Mouse (Mus musculus) G1E (cell line): ENCODE results near the gene Filip1l. TPM values are rescaled to one million over a fixed set of nuclear protein-coding genes. Genes with fewer than 3 reads are reported as not detected.

Experiments used
- ATAC-seq: 2 replicates; pipeline ENCODE4 v1.8.0; 2016; ENCODE audit warnings: mild to moderate bottlenecking; ENCODE audit not compliant: insufficient number of reproducible peaks, poor library complexity, low FRiP score, severe bottlenecking; ENCODE audit errors: extremely low read depth
- DNase-seq: peaks from one replicate; pipeline ENCODE4 v3.0.0; 2012; ENCODE audit warnings: low spot score
- H3K27me3 ChIP-seq: 2 replicates; pipeline ENCODE4 v1.6.1; 2012; ENCODE audit warnings: mild to moderate bottlenecking, low read length, inconsistent platforms; ENCODE audit not compliant: insufficient read depth
- H3K36me3 ChIP-seq: replicated peaks from 2 replicates; pipeline ENCODE3; 2012; ENCODE audit warnings: mild to moderate bottlenecking, inconsistent platforms
- H3K4me1 ChIP-seq: 2 replicates; pipeline ENCODE4 v1.6.1; 2012; ENCODE audit warnings: low read depth, low read length, inconsistent platforms, mixed read lengths; ENCODE audit not compliant: insufficient read depth
- H3K4me3 ChIP-seq: 2 replicates; pipeline ENCODE4 v1.5.1; 2012; ENCODE audit warnings: low read depth, mild to moderate bottlenecking, inconsistent platforms, low read length, moderate library complexity, mixed read lengths
- H3K9me3 ChIP-seq: replicated peaks from 2 replicates; pipeline ENCODE4 v1.6.1; 2012; ENCODE audit warnings: inconsistent platforms
- CTCF ChIP-seq: IDR thresholded peaks from 2 replicates; pipeline ENCODE4 v1.5.1; 2012; ENCODE audit warnings: low read depth, low read length, inconsistent platforms, mixed read lengths
- GATA1 ChIP-seq: IDR thresholded peaks from 2 replicates; pipeline ENCODE4 v1.6.1; 2012; ENCODE audit warnings: borderline replicate concordance, low read length, inconsistent platforms, mixed read lengths
- GATA2 ChIP-seq: IDR thresholded peaks from 2 replicates; pipeline ENCODE4 v1.6.1; 2012; ENCODE audit warnings: low read depth, low read length, inconsistent platforms, borderline replicate concordance
- POLR2AphosphoS5 ChIP-seq: IDR thresholded peaks from 2 replicates; pipeline ENCODE4 v1.6.1; 2012; ENCODE audit warnings: low read depth, low read length, inconsistent platforms; ENCODE audit not compliant: insufficient replicate concordance
- TAL1 ChIP-seq: conservative IDR thresholded peaks from 2 replicates; pipeline ENCODE4 v1.6.1; 2012; ENCODE audit warnings: low read depth, low read length, inconsistent platforms, mixed read lengths
- polyA plus RNA-seq: library from polyadenylated mRNA; stranded (reverse); fragments of >175 nt; gene quantifications from 2 replicates; pipeline ENCODE4 v1.2.3, GENCODE M21; 2012
- total RNA-seq, 2 experiments: library from RNA; stranded (forward) in 1 of 2; stranded (reverse) in 1 of 2; fragments of 200-1000 nt in 1 of 2; fragments of >200 nt in 1 of 2; fragmentation: Nextera tagmentation in 1 of 2; gene quantifications; 2 replicates each; pipeline ENCODE4 v1.2.3; 2014 to 2017

Gene Filip1l
- total and polyA plus RNA-seq, 3 experiments, result 0.01 to 0.22 TPM; not detected in 1

GRCm38 (mm10) chr16:57486266-57486665 lies 133.4 kb downstream of the Filip1l start:
- peaks cover 6% of the 10 kb centered on the region for H3K36me3 ChIP-seq
- H3K4me1 ChIP-seq, result no peaks in the 10 kb centered on the region
- ATAC-seq (no peak), DNase-seq (no peak)
- no peaks in the 10 kb centered on the region for H3K9me3 ChIP-seq
- no peak overlapping the region for H3K4me3 ChIP-seq
- no peaks in the 10 kb centered on the region for H3K27me3 ChIP-seq
- TF ChIP-seq GATA1, result no peak
- no peak for TF ChIP-seq GATA2
- TF ChIP-seq TAL1, result no peak
- no peak for TF ChIP-seq POLR2AphosphoS5
- no peak for TF ChIP-seq CTCF

DNA sequence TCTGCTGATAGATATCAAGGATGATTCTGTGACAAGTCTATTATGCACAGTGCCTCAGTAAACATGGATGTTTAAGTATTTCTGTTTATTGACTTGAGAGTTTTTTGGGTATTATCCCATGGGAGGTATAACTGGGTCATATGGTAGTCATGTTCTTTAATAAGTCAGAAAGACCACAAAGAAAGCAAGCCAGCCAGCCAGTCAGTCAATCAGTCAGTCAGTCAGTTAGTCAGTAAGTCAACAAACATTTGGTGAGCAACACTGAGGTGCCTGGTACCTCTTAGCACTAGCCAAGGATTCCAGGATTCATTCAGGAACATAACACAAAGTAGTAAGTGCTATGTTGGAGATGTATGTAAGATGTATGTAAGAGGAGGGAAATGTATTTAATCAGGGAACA lies 135.8 kb downstream of the Filip1l start:
- ATAC-seq, result no peak
- Histone ChIP-seq H3K36me3 (no peaks in the 10 kb centered on the region), H3K27me3 (no peaks in the 10 kb centered on the region), H3K4me1 (no peaks in the 10 kb centered on the region), H3K9me3 (no peaks in the 10 kb centered on the region), H3K4me3 (no peak overlapping the region)
- TF ChIP-seq GATA2, result no peak
- TF ChIP-seq GATA1, result no peak
- TF ChIP-seq POLR2AphosphoS5, result no peak
- TF ChIP-seq TAL1, result no peak
- TF ChIP-seq CTCF, result no peak
- no peak for DNase-seq

- Histone ChIP-seq H3K27me3 (no peaks in the 10 kb centered on the region), H3K4me3 (no peak overlapping the region), H3K36me3 (no peaks in the 10 kb centered on the region), H3K4me1 (no peaks in the 10 kb centered on the region), H3K9me3 (no peaks in the 10 kb centered on the region)
- ATAC-seq (no peak), DNase-seq (no peak)
- TF ChIP-seq CTCF, result no peak
- TF ChIP-seq GATA1, result no peak
- no peak for TF ChIP-seq GATA2
- TF ChIP-seq TAL1, result no peak
- no peak for TF ChIP-seq POLR2AphosphoS5
These were observed 137.8 kb downstream of the Filip1l start for GRCm38 (mm10) chr16:57490691-57491090.

DNA sequence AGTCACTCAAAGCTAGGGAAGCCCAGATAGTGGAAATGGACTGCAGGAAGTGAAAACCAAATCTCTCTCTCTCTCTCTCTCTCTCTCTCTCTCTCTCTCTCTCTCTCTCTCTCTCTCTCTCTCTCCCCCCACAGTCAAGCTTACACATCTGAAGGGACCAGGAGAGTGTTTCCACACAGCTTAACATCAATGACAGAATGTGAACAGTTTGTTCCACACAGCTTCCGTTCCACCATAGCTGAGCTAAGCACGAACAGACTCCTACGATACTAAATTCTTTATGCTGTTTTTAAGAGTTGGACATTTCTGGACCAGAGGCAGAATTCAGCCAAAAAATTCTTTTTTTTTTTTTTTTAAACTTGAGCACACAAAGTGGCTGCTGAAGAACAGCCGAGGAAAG lies 139.0 kb downstream of the Filip1l start:
- no peak for ATAC-seq
- DNase-seq, result no peak
- Histone ChIP-seq H3K4me1 (no peaks in the 10 kb centered on the region), H3K36me3 (peaks cover 2% of the 10 kb centered on the region), H3K9me3 (no peaks in the 10 kb centered on the region), H3K27me3 (no peaks in the 10 kb centered on the region), H3K4me3 (no peak overlapping the region)
- TF ChIP-seq TAL1, result no peak
- no peak for TF ChIP-seq GATA2
- no peak for TF ChIP-seq CTCF
- TF ChIP-seq GATA1, result no peak
- TF ChIP-seq POLR2AphosphoS5, result no peak

GRCm38 (mm10) chr16:57495476-57496203 lies 142.7 kb downstream of the Filip1l start:
- no peak for ATAC-seq

GRCm38 (mm10) chr16:57496437-57497173 lies 143.7 kb downstream of the Filip1l start:
- Histone ChIP-seq H3K4me3 (no peak overlapping the region), H3K36me3 (peaks cover 6% of the 10 kb centered on the region), H3K27me3 (no peaks in the 10 kb centered on the region), H3K4me1 (no peaks in the 10 kb centered on the region), H3K9me3 (no peaks in the 10 kb centered on the region)
- DNase-seq (no peak), ATAC-seq (no peak)
- TF ChIP-seq GATA1 (no peak), GATA2 (no peak), TAL1 (no peak), CTCF (no peak), POLR2AphosphoS5 (no peak)

More at GRCm38 (mm10) chr16:57495476-57496203, 142.7 kb downstream of the Filip1l start:
- Histone ChIP-seq H3K36me3 (peaks cover 6% of the 10 kb centered on the region), H3K9me3 (no peaks in the 10 kb centered on the region), H3K4me3 (no peak overlapping the region), H3K4me1 (no peaks in the 10 kb centered on the region), H3K27me3 (no peaks in the 10 kb centered on the region)
- no peak for TF ChIP-seq GATA2
- no peak for TF ChIP-seq POLR2AphosphoS5
- TF ChIP-seq GATA1, result no peak
- DNase-seq, result no peak
